Mouse (Mus musculus) layer of hippocampus, postnatal 14 days (tissue): ENCODE results near the gene Ulk3. TPM values are rescaled to one million over a fixed set of nuclear protein-coding genes. Genes with fewer than 3 reads are reported as not detected.

Experiments used
- DNase-seq, 2 experiments: peaks; one replicate each; pipeline ENCODE4 v3.0.0; 2021 to 2022; ENCODE audit warnings: low spot score in 2 of 2, mixed read lengths in 1 of 2
- total RNA-seq, 2 experiments: library from RNA; stranded (reverse); gene quantifications; 2 replicates each; pipeline ENCODE4 v1.2.3; 2021

Ulk3 gene
- total RNA-seq, 2 experiments from 2014 or later: 24.1 to 24.5 TPM

- no peak for DNase-seq
These were observed 22.4 kb upstream of the Ulk3 start for GRCm38 (mm10) chr9:57566846-57567245.

- DNase-seq: no peak
These were observed 20.8 kb upstream of the Ulk3 start for GRCm38 (mm10) chr9:57568500-57568899.

GRCm38 (mm10) chr9:57574397-57574796, 14.9 kb upstream of the Ulk3 start:
- DNase-seq: no peak

GRCm38 (mm10) chr9:57575577-57575976, 13.7 kb upstream of the Ulk3 start:
- DNase-seq: no peak

- DNase-seq: no peak
These were observed 12.0 kb upstream of the Ulk3 start for GRCm38 (mm10) chr9:57577144-57577849.

- DNase-seq: no peak
These were observed 4.3 kb upstream of the Ulk3 start for GRCm38 (mm10) chr9:57584991-57585390.

- DNase-seq: peak in 1 of 2 experiments; percentile 37
These were observed 1.5 kb downstream of the Ulk3 start for GRCm38 (mm10) chr9:57590726-57591125.

- no peak for DNase-seq
These were observed 4.4 kb downstream of the Ulk3 start for GRCm38 (mm10) chr9:57593454-57594173.

- DNase-seq: no peak
These were observed 4.9 kb downstream of the Ulk3 start for GRCm38 (mm10) chr9:57594174-57594509.

GRCm38 (mm10) chr9:57597265-57597664, 8.0 kb downstream of the Ulk3 start:
- DNase-seq: no peak

GRCm38 (mm10) chr9:57597929-57598382, 8.7 kb downstream of the Ulk3 start:
- DNase-seq: no peak

- no peak for DNase-seq
These were observed 9.8 kb downstream of the Ulk3 start for GRCm38 (mm10) chr9:57598851-57599563.

- DNase-seq: no peak
These were observed 11.5 kb downstream of the Ulk3 start for GRCm38 (mm10) chr9:57600620-57601352.

- peak; percentile 51 to 73 for DNase-seq
These were observed 12.1 kb downstream of the Ulk3 start for GRCm38 (mm10) chr9:57601353-57601706.

GRCm38 (mm10) chr9:57602098-57602497, 12.8 kb downstream of the Ulk3 start:
- no peak for DNase-seq

GRCm38 (mm10) chr9:57604875-57605274, 15.6 kb downstream of the Ulk3 start:
- no peak for DNase-seq

- no peak for DNase-seq
These were observed 16.3 kb downstream of the Ulk3 start for GRCm38 (mm10) chr9:57605503-57605902.

- no peak for DNase-seq
These were observed 17.0 kb downstream of the Ulk3 start, which contains the start of gene Cplx3 for GRCm38 (mm10) chr9:57606139-57606851. TSS of gene Cplx3 (minus strand) at chr9:57606281.

- DNase-seq: no peak
These were observed 20.6 kb downstream of the Ulk3 start for GRCm38 (mm10) chr9:57609803-57610202.

GRCm38 (mm10) chr9:57610359-57610826, 21.1 kb downstream of the Ulk3 start:
- no peak for DNase-seq

- DNase-seq: no peak
These were observed 23.3 kb downstream of the Ulk3 start for GRCm38 (mm10) chr9:57612587-57612986.
